Mouse (Mus musculus): ENCODE measurements around the gene Efna5. TPM values are rescaled to one million over a fixed set of nuclear protein-coding genes. Genes with fewer than 3 reads are reported as not detected.

The Efna5 gene
- polyA plus RNA-seq, 1 experiment: 2.5 TPM

GRCm38 (mm10) chr17:62702020-62702814 is 178.9 kb downstream of the Efna5 start:
- WGBS: 65% methylated on average over 9 of the region's 9 CpGs
- Histone ChIP-seq H3K4me1 (ENCODE audit: control insufficient read depth, insufficient read depth, low read length) (no peaks in the 10 kb centered on the region), H3K27ac (ENCODE audit: insufficient read depth, low read depth, low read length) (no peak overlapping the region), H3K36me3 (ENCODE audit: control insufficient read depth, insufficient read depth, low read length) (no peaks in the 10 kb centered on the region), H3K27me3 (replicated peaks; ENCODE audit: control insufficient read depth, insufficient read depth, low read length) (no peaks in the 10 kb centered on the region), H3K4me3 (ENCODE audit: insufficient read depth, low read depth, low read length) (no peak overlapping the region)
- no peak for DNase-seq
- TF ChIP-seq CTCF (conservative IDR thresholded peaks at IDR 0.05; ENCODE audit: insufficient read depth, insufficient read length, low read depth, low read length) (no peak), POLR2A (IDR thresholded peaks at IDR 0.05; ENCODE audit: low read depth, low read length) (no peak)

GRCm38 (mm10) chr17:62700791-62701602 is 180.1 kb downstream of the Efna5 start:
- H3K4me1 ChIP-seq (ENCODE audit: control insufficient read depth, insufficient read depth, low read length): no peaks in the 10 kb centered on the region
- no peak overlapping the region for H3K27ac ChIP-seq (ENCODE audit: insufficient read depth, low read depth, low read length)
- no peaks in the 10 kb centered on the region for H3K36me3 ChIP-seq (ENCODE audit: control insufficient read depth, insufficient read depth, low read length)
- DNase-seq: no peak
- no peak for TF ChIP-seq POLR2A (IDR thresholded peaks at IDR 0.05; ENCODE audit: low read depth, low read length)
- TF ChIP-seq CTCF (conservative IDR thresholded peaks at IDR 0.05; ENCODE audit: insufficient read depth, insufficient read length, low read depth, low read length): no peak
- WGBS: 56% methylated on average over 9 of the region's 9 CpGs
- H3K27me3 ChIP-seq (replicated peaks; ENCODE audit: control insufficient read depth, insufficient read depth, low read length): no peaks in the 10 kb centered on the region
- H3K4me3 ChIP-seq (ENCODE audit: insufficient read depth, low read depth, low read length): no peak overlapping the region

GRCm38 (mm10) chr17:62694958-62695437 is 186.1 kb downstream of the Efna5 start:
- DNase-seq: no peak
- 65% methylated on average over 9 of the region's 9 CpGs for WGBS

GRCm38 (mm10) chr17:62692242-62692641 is 188.9 kb downstream of the Efna5 start:
- no peak for TF ChIP-seq POLR2A (IDR thresholded peaks at IDR 0.05; ENCODE audit: low read depth, low read length)
- no peak for TF ChIP-seq CTCF (conservative IDR thresholded peaks at IDR 0.05; ENCODE audit: insufficient read depth, insufficient read length, low read depth, low read length)

More at GRCm38 (mm10) chr17:62694958-62695437, 186.1 kb downstream of the Efna5 start:
- H3K27ac ChIP-seq (ENCODE audit: insufficient read depth, low read depth, low read length): no peak overlapping the region
- H3K36me3 ChIP-seq (ENCODE audit: control insufficient read depth, insufficient read depth, low read length): no peaks in the 10 kb centered on the region
- TF ChIP-seq POLR2A (IDR thresholded peaks at IDR 0.05; ENCODE audit: low read depth, low read length): no peak
- TF ChIP-seq CTCF (conservative IDR thresholded peaks at IDR 0.05; ENCODE audit: insufficient read depth, insufficient read length, low read depth, low read length): no peak
- no peaks in the 10 kb centered on the region for H3K27me3 ChIP-seq (replicated peaks; ENCODE audit: control insufficient read depth, insufficient read depth, low read length)
- no peaks in the 10 kb centered on the region for H3K4me1 ChIP-seq (ENCODE audit: control insufficient read depth, insufficient read depth, low read length)
- no peak overlapping the region for H3K4me3 ChIP-seq (ENCODE audit: insufficient read depth, low read depth, low read length)

GRCm38 (mm10) chr17:62691201-62691715 is 189.9 kb downstream of the Efna5 start:
- TF ChIP-seq POLR2A (IDR thresholded peaks at IDR 0.05; ENCODE audit: low read depth, low read length): no peak
- no peak for TF ChIP-seq CTCF (conservative IDR thresholded peaks at IDR 0.05; ENCODE audit: insufficient read depth, insufficient read length, low read depth, low read length)
- H3K27ac ChIP-seq (ENCODE audit: insufficient read depth, low read depth, low read length): no peak overlapping the region
- H3K27me3 ChIP-seq (replicated peaks; ENCODE audit: control insufficient read depth, insufficient read depth, low read length): no peaks in the 10 kb centered on the region
- WGBS: 88% methylated on average over 4 of the region's 4 CpGs
- H3K36me3 ChIP-seq (ENCODE audit: control insufficient read depth, insufficient read depth, low read length): no peaks in the 10 kb centered on the region
- H3K4me1 ChIP-seq (ENCODE audit: control insufficient read depth, insufficient read depth, low read length): no peaks in the 10 kb centered on the region; the same call in 1 of the 2 replicates
- no peak overlapping the region for H3K4me3 ChIP-seq (ENCODE audit: insufficient read depth, low read depth, low read length)
- DNase-seq: no peak

More at GRCm38 (mm10) chr17:62692242-62692641, 188.9 kb downstream of the Efna5 start:
- no peaks in the 10 kb centered on the region for H3K36me3 ChIP-seq (ENCODE audit: control insufficient read depth, insufficient read depth, low read length)
- DNase-seq: no peak
- no peak overlapping the region for H3K4me3 ChIP-seq (ENCODE audit: insufficient read depth, low read depth, low read length)
- WGBS: 77% methylated on average over 4 of the region's 4 CpGs
- no peaks in the 10 kb centered on the region; the same call in 1 of the 2 replicates for H3K4me1 ChIP-seq (ENCODE audit: control insufficient read depth, insufficient read depth, low read length)
- H3K27ac ChIP-seq (ENCODE audit: insufficient read depth, low read depth, low read length): no peak overlapping the region
- no peaks in the 10 kb centered on the region for H3K27me3 ChIP-seq (replicated peaks; ENCODE audit: control insufficient read depth, insufficient read depth, low read length)

- TF ChIP-seq CTCF (conservative IDR thresholded peaks at IDR 0.05; ENCODE audit: insufficient read depth, insufficient read length, low read depth, low read length) (no peak), POLR2A (IDR thresholded peaks at IDR 0.05; ENCODE audit: low read depth, low read length) (no peak)
- DNase-seq: peak; percentile 25
- H3K36me3 ChIP-seq (ENCODE audit: control insufficient read depth, insufficient read depth, low read length): no peaks in the 10 kb centered on the region
These were observed 190.9 kb downstream of the Efna5 start for GRCm38 (mm10) chr17:62690256-62690655.

More at GRCm38 (mm10) chr17:62690256-62690655, 190.9 kb downstream of the Efna5 start:
- Histone ChIP-seq H3K4me3 (ENCODE audit: insufficient read depth, low read depth, low read length) (no peak overlapping the region), H3K4me1 (ENCODE audit: control insufficient read depth, insufficient read depth, low read length) (no peaks in the 10 kb centered on the region; the same call in 1 of the 2 replicates), H3K27me3 (replicated peaks; ENCODE audit: control insufficient read depth, insufficient read depth, low read length) (no peaks in the 10 kb centered on the region), H3K27ac (ENCODE audit: insufficient read depth, low read depth, low read length) (no peak overlapping the region)
- WGBS: 58% methylated on average over 8 of the region's 8 CpGs
